Mouse (Mus musculus): Measurements from ENCODE around the gene Tbca.

DNA sequence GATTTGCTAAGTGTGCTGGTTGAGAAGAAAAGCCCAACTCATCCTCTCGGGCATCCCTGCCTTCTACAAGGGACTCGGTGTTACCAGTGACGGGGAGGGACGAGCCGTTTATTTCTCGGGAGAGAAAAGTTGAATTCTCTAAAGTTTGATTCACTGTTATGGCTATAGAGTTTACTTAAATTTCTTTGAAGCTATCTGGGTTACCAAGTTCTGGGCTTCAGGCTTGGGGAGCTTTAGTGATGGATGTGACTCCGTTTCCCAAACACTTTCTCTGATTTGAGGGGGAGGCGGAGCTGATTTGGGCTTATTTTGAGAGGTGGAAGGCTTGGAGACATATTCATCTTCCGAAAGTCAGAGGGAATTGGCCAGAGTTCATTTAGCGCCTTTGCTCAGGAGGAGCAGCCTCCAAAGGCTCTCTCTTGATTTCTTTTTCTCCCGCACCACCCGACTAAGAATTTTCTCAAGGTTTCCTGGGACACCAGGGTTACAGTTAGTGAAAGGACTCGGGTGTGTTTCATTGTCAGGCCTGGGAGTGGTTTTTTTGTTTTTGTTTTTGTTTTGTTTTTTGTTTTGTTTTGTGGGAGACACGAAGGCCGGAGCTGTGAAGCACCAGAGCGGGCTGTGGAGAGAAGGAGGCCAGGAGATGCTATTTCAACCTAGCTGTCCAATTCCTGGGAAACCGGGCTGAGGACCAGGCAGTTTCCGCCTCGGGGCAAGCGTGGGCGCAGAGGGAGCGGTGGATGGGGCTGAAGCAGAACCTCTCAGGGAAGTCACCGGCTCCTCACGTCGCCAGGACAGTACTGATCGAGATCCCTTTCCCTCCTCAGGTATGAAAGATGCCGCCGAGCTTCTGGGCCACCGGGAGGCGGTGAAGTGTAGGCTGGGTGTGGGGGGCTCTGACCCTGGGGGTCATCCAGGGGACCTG lies 87.8 kb downstream of the Tbca start:
- TF ChIP-seq CTCF (IDR thresholded peaks at IDR 0.05; ENCODE audit: low read depth, low read length) (no peak), EP300 (IDR thresholded peaks at IDR 0.05; ENCODE audit: insufficient read depth, low read depth, low read length) (no peak)
